Comparison of ENCODE assay signal across 8 mouse cellular contexts in the genomic region with DNA sequence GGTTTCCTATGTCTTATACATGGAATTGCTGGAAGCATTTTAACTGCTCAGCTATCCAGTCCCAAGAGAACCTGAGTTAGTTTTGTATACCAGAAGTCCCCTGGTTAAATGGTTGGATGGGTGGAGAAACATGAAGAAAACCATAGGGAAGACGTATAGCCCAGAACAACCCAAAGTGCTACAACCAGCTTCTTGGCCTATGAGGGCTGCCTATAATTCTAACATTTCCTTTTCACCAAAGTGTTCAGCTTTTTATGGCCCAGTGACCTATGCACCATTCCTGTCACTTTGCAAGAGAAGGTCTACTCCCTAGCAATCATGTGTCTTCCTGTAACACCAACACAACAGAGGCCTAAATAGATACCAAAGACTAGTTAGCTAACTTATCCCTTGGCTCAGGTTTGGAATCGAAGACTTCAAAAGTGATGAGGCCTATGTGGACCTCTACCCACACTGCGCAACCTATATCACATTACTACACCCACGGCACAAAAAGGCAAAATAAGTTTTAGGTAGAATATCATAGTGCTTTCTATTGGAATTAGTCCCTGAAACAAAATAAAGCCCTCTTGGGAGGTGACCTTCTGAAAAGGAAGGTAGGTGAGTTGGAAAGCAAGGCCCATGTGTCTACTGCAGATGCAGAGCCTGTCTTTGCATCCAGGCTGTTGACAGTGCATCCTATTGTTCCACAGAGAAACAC. TPM values are rescaled to one million over a fixed set of nuclear protein-coding genes. Genes with fewer than 3 reads are reported as not detected.
DNase-seq lines count a peak whose midpoint lies in the region; ATAC-seq and TF ChIP-seq lines count a peak whose summit lies in the region.

No protein-coding gene starts in this region.

- no peak for DNase-seq in kidney, postnatal 25 days
- no peak for DNase-seq in left cerebral cortex, adult 8-10 months (ENCODE audit: low spot score in 2 of 2)
- DNase-seq in left cerebral cortex, adult 18-20 months (ENCODE audit: low spot score in 2 of 2): no peak
- no peak for DNase-seq in gastrocnemius, adult 8-10 months (ENCODE audit: low spot score in 2 of 2)

- peak overlapping the region; percentile 62 for H3K4me2 ChIP-seq in kidney, embryonic 16.5 days (replicated peaks; ENCODE audit: low read depth, low read length)
- H3K4me2 ChIP-seq in hindbrain, embryonic 16.5 days (ENCODE audit: low read length): peak overlapping the region; percentile 67
- peak overlapping the region; percentile 79 for H3K4me2 ChIP-seq in myocyte (ENCODE audit: low read depth)

- H3K79me2 ChIP-seq in myocyte (ENCODE audit: control insufficient read depth, insufficient read depth): no peaks in the 10 kb centered on the region

- H3K4me1 ChIP-seq in kidney, embryonic 16.5 days (ENCODE audit: insufficient read depth, low read length): peaks cover 39% of the 10 kb centered on the region
- peaks cover 7% of the 10 kb centered on the region; the same call in 1 of the 2 replicates for H3K4me1 ChIP-seq in cortical plate, adult 2 months (ENCODE audit: control insufficient read depth, insufficient read depth, low read length)
- H3K4me1 ChIP-seq in hindbrain, embryonic 16.5 days (ENCODE audit: control insufficient read depth, insufficient read depth, low read depth, low read length): peaks cover 28% of the 10 kb centered on the region

- no peak for ATAC-seq in kidney, embryonic 16.5 days (ENCODE audit: low FRiP score, low TSS enrichment)
- no peak for ATAC-seq in hindbrain, embryonic 16.5 days

- WGBS in kidney, embryonic 16.5 days: 48% methylated on average over 4 of the region's 4 CpGs
- WGBS in hindbrain, embryonic 16.5 days: 60% methylated on average over 4 of the region's 4 CpGs

- peak overlapping the region; percentile 91 for H3K27ac ChIP-seq in kidney, embryonic 16.5 days (ENCODE audit: low read length)
- no peak overlapping the region for H3K27ac ChIP-seq in cortical plate, adult 2 months (ENCODE audit: insufficient read depth, low read length)
- H3K27ac ChIP-seq in hindbrain, embryonic 16.5 days (ENCODE audit: low read depth, low read length): no peak overlapping the region

- peak overlapping the region; percentile 50 for H3K4me3 ChIP-seq in kidney, embryonic 16.5 days (ENCODE audit: low read length)
- peak overlapping the region; percentile 33; the same call in 1 of the 2 replicates for H3K4me3 ChIP-seq in cortical plate, adult 2 months (ENCODE audit: insufficient read depth, low read length)
- H3K4me3 ChIP-seq in hindbrain, embryonic 16.5 days (ENCODE audit: low read length): peak overlapping the region; percentile 41
- peak overlapping the region; percentile 30 for H3K4me3 ChIP-seq in myocyte

- H3K27me3 ChIP-seq in kidney, embryonic 16.5 days (ENCODE audit: insufficient read depth, low read length): no peaks in the 10 kb centered on the region
- H3K27me3 ChIP-seq in hindbrain, embryonic 16.5 days (replicated peaks; ENCODE audit: control insufficient read depth, insufficient read depth, low read length): no peaks in the 10 kb centered on the region
- no peaks in the 10 kb centered on the region for H3K27me3 ChIP-seq in myocyte (ENCODE audit: control insufficient read depth, insufficient read depth, insufficient read length)

- no peaks in the 10 kb centered on the region for H3K36me3 ChIP-seq in kidney, embryonic 16.5 days (ENCODE audit: insufficient read depth, low read length)
- H3K36me3 ChIP-seq in hindbrain, embryonic 16.5 days (ENCODE audit: control insufficient read depth, insufficient read depth, low read length): no peaks in the 10 kb centered on the region
- no peaks in the 10 kb centered on the region for H3K36me3 ChIP-seq in myocyte (ENCODE audit: control insufficient read depth, insufficient read depth)

- TF ChIP-seq POLR2A in cortical plate, adult 2 months (IDR thresholded peaks at IDR 0.05; ENCODE audit: extremely low read depth, insufficient read depth, low read length): no peak
- TF ChIP-seq POLR2A in myocyte (IDR thresholded peaks at IDR 0.05; ENCODE audit: insufficient read length, low read depth): peak; percentile 5

- TF ChIP-seq CTCF in cortical plate, adult 2 months (IDR thresholded peaks at IDR 0.05; ENCODE audit: extremely low read depth, insufficient read depth, low read length): no peak

- no peaks in the 10 kb centered on the region for H3K9me3 ChIP-seq in kidney, embryonic 16.5 days (ENCODE audit: low read length)
- no peaks in the 10 kb centered on the region for H3K9me3 ChIP-seq in hindbrain, embryonic 16.5 days (ENCODE audit: control insufficient read depth, low read length)

- no peak overlapping the region for H3ac ChIP-seq in myocyte (ENCODE audit: control insufficient read depth, insufficient read length)

- peak overlapping the region; percentile 78 for H3K9ac ChIP-seq in kidney, embryonic 16.5 days (replicated peaks; ENCODE audit: low read length)
- H3K9ac ChIP-seq in hindbrain, embryonic 16.5 days (ENCODE audit: low read depth, low read length): peak overlapping the region; percentile 58

TF ChIP-seq in myocyte, 11 proteins besides CTCF, POLR2A, EP300 and RAD21:
- peak; percentile 68 for TF ChIP-seq POLR2AphosphoS2 (IDR thresholded peaks at IDR 0.05; ENCODE audit: insufficient read length, low read depth)
- TF ChIP-seq SRF (IDR thresholded peaks at IDR 0.05; ENCODE audit: control insufficient read depth, insufficient read length, low read depth): no peak

RNA-seq across cellular contexts. Expression of a gene that starts 1.1 kb away (rescaled TPM):
- 6.2 and 12.4 TPM in 2 replicates for polyA plus RNA-seq in kidney, embryonic 16.5 days (2015; fragmentation: Nextera tagmentation; extraction: Ambion mirVana)
- 0.91 and 3.1 TPM in 2 replicates for polyA plus RNA-seq in cortical plate, adult 2 months (2012; rRNA removed)
- polyA plus RNA-seq in hindbrain, embryonic 16.5 days (2015; fragmentation: Nextera tagmentation; extraction: Ambion mirVana): 0.98 TPM in 1 of 2 replicates, not detected in the other
- 9.0 TPM for polyA plus RNA-seq in myocyte (2012; fragmentation: generic; extraction: Trizol)
- total RNA-seq in left cerebral cortex, adult 8-10 months (2022): 10 to 100 TPM; 40.8 to 60.6 (median 44.2) TPM
- total RNA-seq in left cerebral cortex, adult 18-20 months (2021): 10 to 100 TPM; 57.9 to 62.6 TPM
- not detected for total RNA-seq in gastrocnemius, adult 8-10 months (2022)

RNA-seq across cellular contexts. Expression of a gene that starts 2.3 kb away (rescaled TPM):
- polyA plus RNA-seq in kidney, embryonic 16.5 days (2015; fragmentation: Nextera tagmentation; extraction: Ambion mirVana): 13.5 and 20.3 TPM in 2 replicates
- polyA plus RNA-seq in cortical plate, adult 2 months (2012; rRNA removed): 1.5 and 1.7 TPM in 2 replicates
- 5.1 and 6.5 TPM in 2 replicates for polyA plus RNA-seq in hindbrain, embryonic 16.5 days (2015; fragmentation: Nextera tagmentation; extraction: Ambion mirVana)
- polyA plus RNA-seq in myocyte (2012; fragmentation: generic; extraction: Trizol): 6.4 TPM
- total RNA-seq in left cerebral cortex, adult 8-10 months (2022): 10 to 100 TPM in 3 of 4 experiments, not detected in 1; 16.4 to 24.8 (median 22.3) TPM
- total RNA-seq in left cerebral cortex, adult 18-20 months (2021): 10 to 100 TPM; 20.3 to 34.8 TPM
- total RNA-seq in gastrocnemius, adult 8-10 months (2022): 1 to 10 TPM in 3 of 4 experiments, not detected in 1; 1.8 to 3.3 (median 2.6) TPM

RNA-seq across cellular contexts. Expression of a gene that starts 2.6 kb away (rescaled TPM):
- 1.9 and 3.8 TPM in 2 replicates for polyA plus RNA-seq in kidney, embryonic 16.5 days (2015; fragmentation: Nextera tagmentation; extraction: Ambion mirVana)
- 1.2 TPM in 1 of 2 replicates, not detected in the other for polyA plus RNA-seq in cortical plate, adult 2 months (2012; rRNA removed)
- not detected in 2 replicates for polyA plus RNA-seq in hindbrain, embryonic 16.5 days (2015; fragmentation: Nextera tagmentation; extraction: Ambion mirVana)
- 2.7 TPM for polyA plus RNA-seq in myocyte (2012; fragmentation: generic; extraction: Trizol)
- total RNA-seq in left cerebral cortex, adult 8-10 months (2022): 10 to 100 TPM; 16.0 to 30.4 (median 22.3) TPM
- total RNA-seq in left cerebral cortex, adult 18-20 months (2021): 10 to 100 TPM; 20.0 to 20.4 TPM
- total RNA-seq in gastrocnemius, adult 8-10 months (2022): 1 to 10 TPM in 3 of 4 experiments, under 1 TPM in 1; 0.99 to 6.6 (median 3.4) TPM

RNA-seq across cellular contexts. Expression of a gene that starts 3.3 kb away (rescaled TPM):
- 4.3 and 4.4 TPM in 2 replicates for polyA plus RNA-seq in kidney, embryonic 16.5 days (2015; fragmentation: Nextera tagmentation; extraction: Ambion mirVana)
- polyA plus RNA-seq in cortical plate, adult 2 months (2012; rRNA removed): 0.77 TPM in 1 of 2 replicates, not detected in the other
- polyA plus RNA-seq in hindbrain, embryonic 16.5 days (2015; fragmentation: Nextera tagmentation; extraction: Ambion mirVana): 0.50 and 1.2 TPM in 2 replicates
- 1.3 TPM for polyA plus RNA-seq in myocyte (2012; fragmentation: generic; extraction: Trizol)
- total RNA-seq in left cerebral cortex, adult 8-10 months (2022): 1 to 10 TPM; 2.5 to 5.9 (median 4.5) TPM
- total RNA-seq in left cerebral cortex, adult 18-20 months (2021): 1 to 10 TPM; 2.7 to 2.9 TPM
- not detected for total RNA-seq in gastrocnemius, adult 8-10 months (2022)

RNA-seq across cellular contexts. Expression of a gene that starts 16.3 kb away (rescaled TPM):
- polyA plus RNA-seq in kidney, embryonic 16.5 days (2015; fragmentation: Nextera tagmentation; extraction: Ambion mirVana): 1.4 and 1.6 TPM in 2 replicates
- polyA plus RNA-seq in cortical plate, adult 2 months (2012; rRNA removed): 2.3 and 2.4 TPM in 2 replicates
- 0.35 and 0.55 TPM in 2 replicates for polyA plus RNA-seq in hindbrain, embryonic 16.5 days (2015; fragmentation: Nextera tagmentation; extraction: Ambion mirVana)
- 1.3 TPM for polyA plus RNA-seq in myocyte (2012; fragmentation: generic; extraction: Trizol)
- total RNA-seq in left cerebral cortex, adult 8-10 months (2022): 10 to 100 TPM; 18.4 to 23.9 (median 19.2) TPM
- total RNA-seq in left cerebral cortex, adult 18-20 months (2021): 10 to 100 TPM; 21.0 to 22.9 TPM
- 1 to 10 TPM in 1 of 4 experiments, under 1 TPM in 2, not detected in 1; 0.67 to 1.6 (median 0.90) TPM for total RNA-seq in gastrocnemius, adult 8-10 months (2022)
